Mouse (Mus musculus) cerebellum, adult 2 months (tissue): ENCODE measurements at regions not wholly inside any gene's neighbourhood (a gene's known extent, or its start where the extent isn't known, plus 50 kb on each side); places are given as distances from the start of the nearest gene placed in this dataset.

Source experiments
- CTCF ChIP-seq: fragments of 200-500 bp; IDR thresholded peaks from 2 replicates; pipeline ENCODE4 v1.5.1; 2011; ENCODE audit warnings: low read depth, mild to moderate bottlenecking, control low read depth, low read length, moderate library complexity, borderline replicate concordance; ENCODE audit not compliant: insufficient read depth
- POLR2A ChIP-seq: fragments of 200-500 bp; IDR thresholded peaks from 2 replicates; pipeline ENCODE4 v1.6.1; 2011; ENCODE audit warnings: low read length, control low read depth, borderline replicate concordance; ENCODE audit not compliant: insufficient read depth

DNA sequence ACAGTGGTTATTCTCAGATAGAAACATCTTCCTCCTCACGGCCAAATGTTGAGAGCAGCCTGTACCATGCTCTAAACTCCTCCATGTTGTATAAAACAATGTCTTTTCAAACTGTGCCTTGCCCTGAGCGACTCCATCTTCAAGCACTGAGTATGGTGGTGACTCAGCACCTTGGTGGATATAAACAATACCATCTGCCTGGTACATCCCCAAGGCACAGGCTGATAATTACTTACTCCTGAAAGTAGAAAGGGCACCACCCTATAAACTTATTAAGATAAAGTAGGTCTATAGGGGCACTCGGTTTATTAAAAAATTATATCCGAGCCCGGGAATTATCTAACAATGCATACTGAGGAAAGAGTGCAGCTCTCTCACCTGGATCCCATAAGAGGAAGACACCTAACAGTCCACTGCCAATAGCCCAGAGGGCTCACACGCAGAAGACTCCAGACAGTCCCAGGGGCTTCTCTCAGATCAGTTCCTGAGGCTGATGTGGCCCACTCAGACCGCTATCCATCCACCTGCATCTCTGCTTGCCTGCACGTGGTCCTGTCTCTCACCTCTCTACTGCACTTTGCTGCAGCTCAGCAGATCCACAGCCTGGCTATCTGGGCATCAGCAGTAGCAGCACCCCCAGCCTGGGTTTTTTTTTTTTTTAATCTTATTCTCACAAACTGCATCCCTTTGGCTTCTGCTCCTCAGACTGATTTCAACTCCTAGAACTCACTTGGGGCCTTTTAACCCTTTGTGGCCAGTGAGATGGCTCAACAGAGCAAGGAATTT lies 109.7 kb upstream of the Dlg1 start:
- TF ChIP-seq CTCF (no peak), POLR2A (no peak)
